Mouse (Mus musculus) heart, postnatal 10 days (tissue): ENCODE measurements around the gene Gpx5. TPM values are rescaled to one million over a fixed set of nuclear protein-coding genes. Genes with fewer than 3 reads are reported as not detected.
"Not testable (repeated sequence)": the region's sequence is repeated elsewhere in the genome, so short reads cannot be mapped to it uniquely, and the experiment has no call there.

Source experiments
- DNase-seq, 2 experiments: peaks; one replicate each; pipeline ENCODE4 v3.0.0; 2021
- intact Hi-C: fragments of 180-260 bp; cut with DNase I; formaldehyde crosslinking; loops from one replicate; pipeline ENCODE4 v1.15.1; 2025
- total RNA-seq, 2 experiments: library from RNA; stranded (reverse); gene quantifications; 2 replicates each; pipeline ENCODE4 v1.2.3; 2021

The Gpx5 gene
- total RNA-seq, 2 experiments from 2014 or later = not detected

GRCm38 (mm10) chr13:21268262-21268661 is 24.3 kb downstream of the Gpx5 start:
- DNase-seq = no peak
- intact Hi-C loops = no loop called here

GRCm38 (mm10) chr13:21267541-21267940 is 25.0 kb downstream of the Gpx5 start:
- intact Hi-C loops = no loop called here
- no peak for DNase-seq

- no peak for DNase-seq
- intact Hi-C loops = no loop called here
Observed at GRCm38 (mm10) chr13:21265736-21266135, 26.8 kb downstream of the Gpx5 start.

GRCm38 (mm10) chr13:21264366-21264765 is 28.2 kb downstream of the Gpx5 start:
- DNase-seq = no peak
- intact Hi-C loops = no loop called here

- intact Hi-C loops = no loop called here
- no peak for DNase-seq
Observed at GRCm38 (mm10) chr13:21263910-21264309, 28.6 kb downstream of the Gpx5 start.

- intact Hi-C loops = no loop called here
- no peak for DNase-seq
Observed at GRCm38 (mm10) chr13:21262787-21263461, 29.6 kb downstream of the Gpx5 start.

- intact Hi-C loops = no loop called here
- no peak for DNase-seq
Observed at GRCm38 (mm10) chr13:21260289-21260688, 32.2 kb downstream of the Gpx5 start.

GRCm38 (mm10) chr13:21259677-21260113 is 32.8 kb downstream of the Gpx5 start:
- no peak for DNase-seq
- intact Hi-C loops = no loop called here

GRCm38 (mm10) chr13:21259171-21259631 is 33.3 kb downstream of the Gpx5 start:
- DNase-seq = no peak
- intact Hi-C loops = no loop called here

GRCm38 (mm10) chr13:21258524-21258923 is 34.0 kb downstream of the Gpx5 start:
- DNase-seq = no peak
- intact Hi-C loops = no loop called here

- intact Hi-C loops = no loop called here
- no peak for DNase-seq
Observed at GRCm38 (mm10) chr13:21253986-21254385, 38.5 kb downstream of the Gpx5 start.

GRCm38 (mm10) chr13:21253569-21253968 is 39.0 kb downstream of the Gpx5 start:
- no peak for DNase-seq
- intact Hi-C loops = no loop called here

GRCm38 (mm10) chr13:21253040-21253439 is 39.5 kb downstream of the Gpx5 start:
- DNase-seq = no peak
- intact Hi-C loops = no loop called here

- intact Hi-C loops = no loop called here
- DNase-seq = no peak
Observed at GRCm38 (mm10) chr13:21250074-21250681, 42.4 kb downstream of the Gpx5 start.

GRCm38 (mm10) chr13:21249022-21249421 is 43.5 kb downstream of the Gpx5 start:
- intact Hi-C loops = no loop called here
- no peak for DNase-seq

GRCm38 (mm10) chr13:21246276-21246675 is 46.3 kb downstream of the Gpx5 start:
- DNase-seq = no peak
- intact Hi-C loops = no loop called here

- DNase-seq, intact Hi-C loops: not testable (repeated sequence)
Observed at GRCm38 (mm10) chr13:21244967-21245366, 47.6 kb downstream of the Gpx5 start.

- intact Hi-C loops = no loop called here
- no peak for DNase-seq
Observed at GRCm38 (mm10) chr13:21244089-21244488, 48.4 kb downstream of the Gpx5 start.

- intact Hi-C loops = no loop called here
- DNase-seq = no peak
Observed at GRCm38 (mm10) chr13:21243196-21243595, 49.3 kb downstream of the Gpx5 start.

- DNase-seq = no peak
- intact Hi-C loops = no loop called here
Observed at GRCm38 (mm10) chr13:21242408-21243125, 50.0 kb downstream of the Gpx5 start.

GRCm38 (mm10) chr13:21240788-21241187 is 51.7 kb downstream of the Gpx5 start:
- intact Hi-C loops = no loop called here
- no peak for DNase-seq

GRCm38 (mm10) chr13:21237161-21237560 is 55.4 kb downstream of the Gpx5 start:
- no peak for DNase-seq

More at GRCm38 (mm10) chr13:21237161-21237560, 55.4 kb downstream of the Gpx5 start:
- intact Hi-C loops = no loop called here
